Mouse (Mus musculus) megakaryocyte, adult 5-6 weeks (primary cell): ENCODE data around the gene Nrxn2. TPM values are rescaled to one million over a fixed set of nuclear protein-coding genes. Genes with fewer than 3 reads are reported as not detected.

Experiments
- ATAC-seq: 2 replicates; pipeline ENCODE4 v1.8.0; 2016; ENCODE audit warnings: mild to moderate bottlenecking, inconsistent platforms; ENCODE audit not compliant: poor library complexity, severe bottlenecking
- total RNA-seq, 2 experiments: library from RNA; stranded (forward) in 1 of 2; stranded (reverse) in 1 of 2; fragments of 153-499, 151-499 nt in 1 of 2; fragments of 221-1000, 200-1000 nt in 1 of 2; gene quantifications; 2 replicates each; pipeline versions ENCODE4 v1.2.3 to v1.2.4; 2015 to 2017

The Nrxn2 gene
- total RNA-seq, 2 experiments from 2014 or later, result not detected

GRCm38 (mm10) chr19:6560246-6560815 is 141.8 kb downstream of the Nrxn2 start:
- ATAC-seq, result no peak

GRCm38 (mm10) chr19:6565136-6565535 is 146.6 kb downstream of the Nrxn2 start:
- ATAC-seq, result no peak

GRCm38 (mm10) chr19:6566450-6566849 is 147.9 kb downstream of the Nrxn2 start:
- ATAC-seq, result no peak

GRCm38 (mm10) chr19:6569021-6569420 is 150.5 kb downstream of the Nrxn2 start:
- ATAC-seq, result no peak

GRCm38 (mm10) chr19:6569561-6569960 is 151.0 kb downstream of the Nrxn2 start:
- no peak for ATAC-seq

- no peak for ATAC-seq
Observed at GRCm38 (mm10) chr19:6571476-6571875, 152.9 kb downstream of the Nrxn2 start.

GRCm38 (mm10) chr19:6572001-6572400 is 153.5 kb downstream of the Nrxn2 start:
- ATAC-seq, result no peak

Other genes with a start within 250 kb of the Nrxn2 start
- gene Majin, start 234.3 kb upstream of the Nrxn2 start, total RNA-seq (2015), result 0.58 TPM in 1 of 2 replicates, not detected in the other
- gene Majin, start 234.3 kb upstream of the Nrxn2 start, total RNA-seq (2017), result not detected in 2 replicates
- not detected in 2 replicates for gene Gpha2, start 192.4 kb upstream of the Nrxn2 start, total RNA-seq (2015)
- gene Gpha2, start 192.4 kb upstream of the Nrxn2 start, total RNA-seq (2017), result not detected in 2 replicates
- gene Ppp2r5b, start 182.9 kb upstream of the Nrxn2 start, total RNA-seq (2015), result 5.1 and 5.7 TPM in 2 replicates
- gene Ppp2r5b, start 182.9 kb upstream of the Nrxn2 start, total RNA-seq (2017), result 3.5 and 6.7 TPM in 2 replicates
- 9.8 and 10.1 TPM in 2 replicates for gene Atg2a, start 177.1 kb upstream of the Nrxn2 start, total RNA-seq (2015)
- 8.5 and 10.3 TPM in 2 replicates for gene Atg2a, start 177.1 kb upstream of the Nrxn2 start, total RNA-seq (2017)
- 19.3 and 27.1 TPM in 2 replicates for gene Ehd1, start 142.0 kb upstream of the Nrxn2 start, total RNA-seq (2015)
- 24.0 and 34.8 TPM in 2 replicates for gene Ehd1, start 142.0 kb upstream of the Nrxn2 start, total RNA-seq (2017)
- gene Cdc42bpg, start 112.3 kb upstream of the Nrxn2 start, total RNA-seq (2015), result 0.56 and 0.68 TPM in 2 replicates
- 0.88 and 1.3 TPM in 2 replicates for gene Cdc42bpg, start 112.3 kb upstream of the Nrxn2 start, total RNA-seq (2017)
- 15.1 and 16.6 TPM in 2 replicates for gene Men1, start 83.8 kb upstream of the Nrxn2 start, total RNA-seq (2015)
- 19.2 and 20.7 TPM in 2 replicates for gene Men1, start 83.8 kb upstream of the Nrxn2 start, total RNA-seq (2017)
- 35.0 and 43.3 TPM in 2 replicates for gene Map4k2, start 77.6 kb upstream of the Nrxn2 start, total RNA-seq (2015)
- 66.3 and 79.6 TPM in 2 replicates for gene Map4k2, start 77.6 kb upstream of the Nrxn2 start, total RNA-seq (2017)
- 164 and 205 TPM in 2 replicates for gene Sf1, start 55.0 kb upstream of the Nrxn2 start, total RNA-seq (2015)
- 179 and 212 TPM in 2 replicates for gene Sf1, start 55.0 kb upstream of the Nrxn2 start, total RNA-seq (2017)
- 0.80 and 3.2 TPM in 2 replicates for gene Pygm, start 34.3 kb upstream of the Nrxn2 start, total RNA-seq (2015)
- 0.11 and 0.12 TPM in 2 replicates for gene Pygm, start 34.3 kb upstream of the Nrxn2 start, total RNA-seq (2017)
- 213 and 232 TPM in 2 replicates for gene Rasgrp2, start 19.4 kb upstream of the Nrxn2 start, total RNA-seq (2015)
- 195 and 214 TPM in 2 replicates for gene Rasgrp2, start 19.4 kb upstream of the Nrxn2 start, total RNA-seq (2017)
- gene Slc22a12, start 124.3 kb downstream of the Nrxn2 start, total RNA-seq (2015), result not detected in 2 replicates
- not detected in 2 replicates for gene Slc22a12, start 124.3 kb downstream of the Nrxn2 start, total RNA-seq (2017)